Mouse (Mus musculus): ENCODE measurements around the gene Fhdc1.
A peak's percentile ranks its signal among the peaks of the same experiment; 100 is the strongest.

Fhdc1 gene

DNA sequence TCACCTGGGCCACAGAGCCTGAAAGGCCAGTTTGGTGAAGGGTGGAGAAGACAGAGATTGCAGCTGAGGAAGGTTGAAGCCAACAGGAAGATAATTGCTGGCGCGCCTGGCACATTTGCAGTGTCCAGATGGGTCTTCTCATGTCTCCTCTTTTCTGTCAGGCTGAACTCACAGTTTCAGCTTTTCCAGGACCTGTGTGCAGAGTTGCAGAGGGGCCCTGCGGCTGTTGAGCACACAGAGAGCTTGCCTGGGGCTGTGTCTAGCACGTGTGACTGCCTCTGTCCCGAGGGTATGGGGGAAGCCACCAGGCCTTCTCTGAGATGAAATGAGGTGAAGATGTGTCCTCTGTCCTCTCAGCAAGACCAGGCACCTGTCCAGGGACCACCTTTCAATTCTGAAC is 49.0 kb downstream of the Fhdc1 start:
- no peak for DNase-seq (ENCODE audit: low read depth)

DNA sequence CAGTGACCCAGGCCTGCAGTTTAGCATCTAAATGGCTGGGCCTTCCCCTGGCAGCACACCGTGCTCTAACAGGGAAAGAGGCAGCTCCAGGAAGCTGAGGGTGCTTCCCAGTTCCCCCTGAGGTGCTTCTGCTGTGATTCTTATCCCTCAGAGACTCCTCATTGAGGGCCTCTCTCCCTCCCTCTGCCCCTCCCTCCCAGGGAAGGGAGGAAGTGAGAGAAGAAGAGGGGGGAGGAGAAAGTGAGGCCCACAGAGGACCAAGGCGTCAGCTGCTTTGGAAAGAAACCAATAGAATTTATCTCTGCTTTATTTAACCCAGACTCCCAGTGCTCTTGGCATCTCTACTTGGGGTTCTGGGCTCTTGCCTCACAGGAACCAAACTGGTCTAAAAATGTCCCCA is 50.1 kb downstream of the Fhdc1 start:
- DNase-seq (ENCODE audit: low read depth): no peak

DNA sequence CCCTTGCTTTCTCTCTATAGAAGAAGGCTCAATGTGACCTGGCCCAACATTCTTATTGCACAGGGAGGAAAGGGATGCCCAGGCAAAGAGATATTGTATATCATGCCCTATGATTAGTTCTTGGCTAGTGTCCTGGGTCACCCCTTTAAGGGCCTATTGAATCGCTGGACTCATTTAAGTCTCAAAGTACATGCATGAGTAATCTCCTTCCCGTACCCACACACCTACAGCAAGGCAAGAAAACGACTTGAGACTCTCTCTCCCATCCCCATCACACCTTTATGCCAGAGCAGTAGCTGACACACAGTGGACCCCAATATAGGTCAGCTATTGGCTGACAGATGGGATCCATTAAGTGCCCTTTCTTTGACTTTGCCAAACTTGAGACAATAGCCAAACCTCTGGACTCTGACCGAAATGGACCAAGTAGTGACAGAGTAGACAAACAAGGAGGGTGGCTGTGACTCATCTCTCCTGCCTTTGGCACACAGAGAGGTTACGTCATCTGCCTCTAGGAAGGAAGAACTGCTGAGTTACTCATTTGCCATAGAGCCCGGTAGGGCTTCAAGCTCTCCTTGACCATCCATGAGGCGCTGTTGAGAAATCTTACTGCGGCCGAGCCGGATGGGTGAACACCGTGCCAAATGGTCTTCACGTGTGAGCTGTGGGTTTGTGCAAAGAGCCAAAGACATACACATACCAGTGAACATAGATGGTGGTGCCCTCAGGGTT is 51.1 kb downstream of the Fhdc1 start:
- no peak for DNase-seq (ENCODE audit: low read depth)

DNA sequence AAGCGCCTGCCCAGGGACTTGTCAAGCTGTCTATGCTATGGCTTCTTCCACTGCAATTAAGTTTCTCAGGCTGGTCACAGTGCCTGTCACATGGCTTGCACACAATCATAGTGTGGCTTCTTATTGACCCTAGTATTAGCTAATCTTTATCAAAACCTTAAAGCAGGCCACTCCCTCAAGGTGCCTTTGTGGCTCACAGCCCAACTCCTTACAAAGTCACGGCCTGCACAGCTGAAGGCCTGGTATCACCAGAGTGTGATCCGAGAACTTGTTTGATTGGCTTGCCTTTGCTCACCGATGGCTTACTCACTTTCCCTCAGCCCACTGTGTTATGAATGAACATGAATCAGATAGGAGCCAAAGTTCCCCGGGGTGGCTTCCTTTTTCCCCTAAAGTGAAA is 52.5 kb downstream of the Fhdc1 start:
- no peak for DNase-seq (ENCODE audit: low read depth)

DNA sequence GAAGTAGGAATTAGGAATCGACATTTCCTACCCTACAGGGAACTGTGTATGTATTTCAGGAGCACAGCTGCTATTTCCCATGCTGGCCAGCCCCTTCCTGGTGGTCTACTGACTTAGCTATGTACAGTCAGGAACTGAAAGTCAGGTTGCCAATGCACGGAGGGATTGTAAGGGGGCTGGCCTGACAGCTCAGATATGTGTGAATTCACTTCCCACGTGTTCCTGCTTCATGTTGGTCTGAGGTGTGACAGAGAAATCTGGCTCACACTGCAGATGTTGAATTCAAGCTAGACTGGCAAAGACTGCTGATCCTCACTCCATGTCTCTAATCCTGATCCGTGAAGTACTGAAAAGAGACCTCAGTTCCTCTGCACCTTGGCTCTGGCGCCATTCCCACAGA is 57.9 kb downstream of the Fhdc1 start:
- DNase-seq (ENCODE audit: low read depth): no peak

DNA sequence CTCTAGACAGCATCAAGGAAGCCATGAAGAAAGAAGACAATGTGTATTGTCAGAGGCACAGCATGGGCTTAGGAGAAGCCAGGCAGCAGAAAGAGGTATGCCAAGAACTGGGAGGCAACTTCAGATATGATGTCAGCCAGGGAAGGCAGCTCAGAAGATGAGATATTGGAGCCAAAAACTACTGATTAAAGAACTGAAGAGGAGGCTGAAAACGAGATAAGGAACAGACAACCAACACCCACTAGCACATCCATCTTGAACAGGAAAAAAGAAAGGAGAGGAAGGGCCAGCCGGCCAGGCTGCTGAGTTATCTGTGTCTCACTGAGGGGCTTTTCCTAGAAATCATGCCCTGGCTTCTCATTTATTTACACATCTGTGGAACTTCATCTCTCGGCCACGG is 66.4 kb downstream of the Fhdc1 start:
- DNase-seq (ENCODE audit: low read depth): no peak

DNA sequence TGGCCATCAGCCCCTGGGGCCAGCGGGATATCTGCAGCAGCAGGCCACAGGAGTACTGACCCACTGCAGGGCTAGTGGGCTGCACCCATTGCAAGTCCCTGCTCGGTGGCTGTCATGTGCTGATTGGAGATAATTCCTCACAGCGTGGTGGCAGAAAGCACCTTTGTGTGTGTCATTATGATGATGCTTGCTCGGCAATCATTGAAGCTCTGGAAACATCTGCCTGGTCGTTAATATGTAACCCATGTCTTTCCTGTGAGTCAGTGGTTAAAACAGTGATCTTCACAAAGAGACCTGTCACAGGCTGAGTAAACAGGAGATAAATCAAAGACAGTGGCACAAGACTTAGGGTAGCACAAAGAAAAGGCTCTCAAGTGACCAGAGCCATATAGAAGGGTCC is 67.3 kb downstream of the Fhdc1 start:
- no peak for DNase-seq (ENCODE audit: low read depth)

DNA sequence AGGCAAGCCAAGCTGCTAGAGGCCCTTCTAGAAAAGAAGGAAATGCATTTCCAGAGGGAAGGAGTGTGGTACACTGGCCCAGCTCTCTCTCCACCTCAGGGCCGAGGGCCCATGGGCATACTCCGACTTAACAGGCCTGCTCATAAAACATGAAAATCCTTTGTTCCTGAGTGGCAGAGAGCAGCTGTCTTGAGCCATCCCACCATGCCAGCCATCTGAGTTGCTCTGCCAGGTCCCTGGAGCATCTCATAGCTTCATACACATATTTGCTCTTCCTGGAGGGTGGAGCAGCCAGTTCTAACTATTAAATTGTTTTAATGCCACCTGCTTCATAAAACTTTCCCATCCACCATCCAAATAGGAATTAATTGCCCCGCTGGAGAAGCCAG is 70.8 kb downstream of the Fhdc1 start:
- no peak for DNase-seq (ENCODE audit: low read depth)

DNA sequence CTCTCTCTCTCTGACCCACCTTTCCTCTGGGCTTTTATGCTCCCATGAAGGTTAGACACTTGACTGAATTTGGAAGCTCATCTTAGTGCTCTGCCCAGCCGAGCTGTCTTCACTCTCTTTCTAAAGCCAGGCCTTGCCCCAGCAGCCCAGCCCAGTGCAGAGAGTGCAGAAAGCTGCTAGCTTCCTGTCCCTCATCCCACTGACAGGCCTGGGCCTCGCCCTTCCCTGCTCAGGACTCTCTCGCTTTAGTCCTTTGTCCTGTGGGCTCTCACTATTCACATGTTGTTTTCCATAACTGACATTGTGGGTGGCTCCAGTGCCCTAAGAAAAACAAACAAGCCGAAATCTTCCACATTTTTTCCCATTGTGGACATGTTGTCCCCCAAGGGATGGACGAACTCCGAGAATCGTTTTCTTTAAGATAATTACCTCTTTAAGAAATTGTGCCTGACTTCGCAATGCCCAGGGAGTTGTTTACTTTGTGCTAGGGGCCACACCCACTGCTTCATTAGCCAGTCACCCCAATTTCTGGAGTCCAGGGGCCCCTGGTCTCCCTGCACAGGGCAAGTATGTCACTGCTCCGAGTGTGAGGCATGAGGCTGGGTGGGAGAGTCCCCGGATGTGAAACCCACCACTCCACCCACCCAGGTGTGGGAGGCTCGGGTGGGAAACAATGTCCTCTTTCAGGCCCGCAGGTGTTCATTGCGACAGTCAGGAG is 71.3 kb downstream of the Fhdc1 start:
- no peak for DNase-seq (ENCODE audit: low read depth)

DNA sequence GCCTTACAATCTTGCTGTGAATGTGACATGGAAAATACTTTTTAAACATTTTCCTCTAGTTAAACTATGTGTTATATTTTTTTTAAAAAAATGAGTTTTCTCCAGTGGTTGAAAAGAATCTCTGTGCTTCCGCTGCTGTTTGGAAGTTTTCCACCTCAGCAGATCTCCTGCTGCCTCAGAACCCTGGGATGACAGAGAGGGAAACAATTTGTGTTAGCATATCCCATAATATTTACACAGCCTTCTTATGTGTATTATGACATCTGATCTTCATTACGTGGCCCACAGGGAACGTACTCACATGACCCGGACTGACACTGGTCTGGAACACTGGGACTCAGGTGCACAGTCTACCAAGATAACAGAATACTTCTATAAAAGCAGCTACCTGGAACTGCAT is 74.7 kb downstream of the Fhdc1 start:
- no peak for DNase-seq (ENCODE audit: low read depth)

DNA sequence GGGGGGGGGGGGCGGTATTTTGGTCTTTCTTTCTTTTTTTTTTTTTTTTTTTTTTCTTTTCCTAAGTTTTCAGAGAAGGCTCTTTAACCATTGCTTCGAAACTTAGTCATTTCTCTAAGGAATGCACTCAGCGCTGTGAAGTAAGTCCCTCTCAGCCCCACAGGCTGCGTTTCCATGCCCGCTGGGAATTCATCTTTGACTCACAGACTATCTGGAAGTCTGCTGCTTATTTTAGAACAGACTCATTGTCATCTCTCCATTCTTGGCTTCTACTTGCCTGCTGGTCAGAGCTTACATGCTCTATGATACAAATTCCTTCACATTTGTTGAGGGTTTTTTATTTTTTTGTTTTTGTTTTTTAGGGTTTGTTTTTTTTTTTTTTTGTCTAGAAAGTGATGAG is 76.8 kb downstream of the Fhdc1 start:
- no peak for DNase-seq (ENCODE audit: low read depth)

DNA sequence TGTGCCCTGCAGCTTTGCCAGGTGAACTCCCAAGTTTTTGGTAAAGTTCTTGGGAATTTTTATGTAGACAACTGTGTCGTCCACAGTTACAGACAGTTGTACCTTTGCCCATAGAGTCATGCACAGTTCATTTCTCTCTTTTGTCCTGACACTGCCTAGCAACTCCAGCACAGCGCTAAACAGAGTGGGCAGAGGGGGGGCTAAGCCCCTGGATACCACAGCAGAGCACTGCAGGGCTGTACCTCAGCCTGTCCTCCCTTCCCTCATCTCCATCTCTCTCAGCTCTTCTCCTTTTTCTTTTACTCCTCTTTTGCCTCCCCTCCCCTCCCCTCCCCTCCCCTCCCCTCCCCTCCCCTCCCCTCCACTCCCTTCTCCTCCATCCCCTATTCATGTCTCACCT is 77.5 kb downstream of the Fhdc1 start:
- DNase-seq (ENCODE audit: low read depth): no peak

DNA sequence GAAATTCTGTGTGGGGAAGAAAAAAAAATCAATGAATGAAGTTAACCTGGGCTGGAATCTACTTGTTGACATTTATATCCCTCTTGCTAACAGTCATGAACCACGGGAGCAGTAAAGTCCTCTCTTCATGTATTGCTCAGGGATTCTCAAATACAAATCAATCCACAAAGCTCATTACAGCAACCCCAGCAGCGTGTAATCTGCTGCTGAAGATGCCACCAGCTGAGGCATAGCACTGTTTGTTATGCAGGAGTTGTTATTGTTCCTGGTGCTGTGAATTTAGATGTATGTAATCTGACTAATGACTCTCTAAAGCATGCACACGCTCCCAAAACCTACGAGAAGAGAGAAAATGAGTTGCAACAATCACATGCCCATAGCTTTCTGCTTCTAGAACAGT is 82.3 kb downstream of the Fhdc1 start:
- no peak for DNase-seq (ENCODE audit: low read depth)

DNA sequence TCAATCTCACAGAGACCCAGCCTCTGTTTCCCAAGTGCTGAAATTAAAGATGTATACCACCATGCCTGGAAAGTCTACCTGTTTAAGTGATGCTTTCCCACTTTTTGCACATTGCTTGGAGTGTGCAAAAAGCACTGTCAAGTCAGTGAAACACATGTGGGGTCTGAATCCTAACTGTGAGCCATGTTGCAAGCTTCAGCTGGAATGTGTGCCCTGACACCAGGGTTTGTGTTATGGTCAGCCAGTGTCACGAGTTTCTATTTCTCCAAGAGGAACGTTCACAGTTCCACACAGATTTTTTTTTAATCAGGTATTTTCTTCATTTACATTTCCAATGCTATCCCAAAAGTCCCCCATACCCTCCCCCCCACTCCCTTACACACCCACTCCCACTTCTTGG is 84.0 kb downstream of the Fhdc1 start:
- DNase-seq (ENCODE audit: low read depth): no peak

DNA sequence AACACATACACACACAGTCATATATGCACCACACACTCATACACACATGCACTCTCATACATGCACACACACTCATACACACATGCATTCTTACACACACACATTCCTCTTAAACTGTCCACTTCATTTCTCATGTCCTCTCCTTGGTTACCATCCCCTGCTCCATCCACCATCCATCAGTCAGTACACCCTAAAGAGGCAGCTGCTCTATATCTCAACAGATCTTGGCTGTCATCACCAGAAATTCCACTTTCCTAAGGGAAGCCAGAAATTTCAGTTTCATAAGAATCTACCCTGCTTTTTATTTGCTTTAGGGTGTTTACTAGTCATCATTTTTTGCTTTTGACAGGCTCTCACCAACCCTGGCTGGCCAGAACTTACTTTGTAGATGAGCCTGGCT is 84.4 kb downstream of the Fhdc1 start:
- DNase-seq (ENCODE audit: low read depth): no peak

DNA sequence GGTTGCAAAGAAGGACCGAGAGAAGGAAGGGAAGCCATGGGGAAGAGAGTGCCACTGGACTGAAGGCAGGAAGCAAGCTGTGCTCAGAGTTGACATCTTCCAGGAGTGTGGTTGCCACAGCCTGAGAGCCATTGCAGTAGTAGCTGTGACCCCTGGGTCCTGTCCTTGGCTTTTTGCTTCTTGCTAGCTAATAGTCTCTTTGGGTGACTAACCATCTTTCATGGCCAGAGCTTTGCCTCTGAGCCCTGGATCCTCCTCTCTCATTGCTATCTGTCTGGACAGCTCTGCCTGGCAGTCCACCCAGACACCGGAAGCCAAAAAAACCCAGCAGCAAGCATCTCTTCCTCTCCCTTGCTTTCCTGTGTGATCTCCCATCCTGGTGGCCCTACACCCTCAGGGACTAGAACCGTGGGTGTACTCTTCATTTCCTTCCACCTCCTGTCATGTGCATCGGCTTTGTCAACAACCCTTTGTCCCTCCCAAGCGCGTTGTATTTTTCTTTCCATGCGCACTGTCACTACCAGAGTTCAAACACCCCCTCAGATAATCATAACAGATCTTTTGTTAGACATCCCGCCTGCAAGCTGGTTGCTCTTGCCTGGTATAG is 85.3 kb downstream of the Fhdc1 start:
- DNase-seq (ENCODE audit: low read depth): peak; percentile 27
